In genomic region chr8:110761988-110762387, GRCm38 (mm10) we compare ENCODE assay signal across 12 mouse cellular contexts. TPM values are rescaled to one million over a fixed set of nuclear protein-coding genes. Genes with fewer than 3 reads are reported as not detected.
DNase-seq lines count a peak whose midpoint lies in the region; TF ChIP-seq lines count a peak whose summit lies in the region.
"Had no signal": no experiment of that assay in that cellular context is flagged by ENCODE, and none has a peak within 500 bp of the region (broad histone marks: within the 10 kb centered on the region; RNA-seq: fewer than 3 reads in every experiment).

No protein-coding gene starts in this region.

- no peak overlapping the region for H3K4me3 ChIP-seq in gastrocnemius, adult 2 months
- H3K4me3 ChIP-seq in left cerebral cortex, adult 2 months, result no peak overlapping the region
- H3K4me3 ChIP-seq in C2C12 (ENCODE audit: insufficient read depth, poor library complexity, severe bottlenecking), result no peak overlapping the region
- H3K4me3 ChIP-seq: embryonic facial prominence, embryonic 13.5 days; limb, embryonic 10.5 days had no signal

- no peak for DNase-seq in gastrocnemius, adult 2 months
- DNase-seq in gastrocnemius, postnatal 14 days, result no peak
- DNase-seq in left cerebral cortex, adult 2 months (ENCODE audit: extremely low spot score in 1 of 2, low spot score in 2 of 2), result no peak
- DNase-seq in left cerebral cortex, postnatal 10 days (ENCODE audit: extremely low spot score in 1 of 2, low spot score in 2 of 2), result no peak
- peak; percentile 52 for DNase-seq in R1 (ENCODE audit: low read depth, low spot score)
- no peak for DNase-seq in urinary bladder, postnatal 10 days (ENCODE audit: low spot score)
- no peak for DNase-seq in gastrocnemius, postnatal 4 days (ENCODE audit: low spot score in 2 of 2)
- DNase-seq: cerebellum, adult 8-10 months had no signal

- H3K79me2 ChIP-seq in C2C12 (ENCODE audit: control insufficient read depth, insufficient read depth), result no peaks in the 10 kb centered on the region

- no peaks in the 10 kb centered on the region for H3K79me3 ChIP-seq in C2C12 (ENCODE audit: low read depth)

- intact Hi-C loops in gastrocnemius, adult 2 months (cut with DNase I), result no loop called here
- intact Hi-C loops in gastrocnemius, postnatal 14 days (cut with DNase I; ENCODE audit: low total_unique reads), result no loop called here
- intact Hi-C loops in left cerebral cortex, adult 2 months (cut with DNase I), result no loop called here
- intact Hi-C loops in left cerebral cortex, postnatal 10 days (cut with DNase I), result no loop called here

- peaks cover 5% of the 10 kb centered on the region for H3K36me3 ChIP-seq in C2C12 (ENCODE audit: control insufficient read depth, insufficient read depth)
- H3K36me3 ChIP-seq: embryonic facial prominence, embryonic 13.5 days; limb, embryonic 10.5 days had no signal

- no peak overlapping the region; the same call in 1 of the 2 replicates for H3K27ac ChIP-seq in gastrocnemius, adult 2 months
- no peak overlapping the region for H3K27ac ChIP-seq in left cerebral cortex, adult 2 months
- H3K27ac ChIP-seq: embryonic facial prominence, embryonic 13.5 days; limb, embryonic 10.5 days had no signal

- H3ac ChIP-seq in C2C12 (ENCODE audit: control insufficient read depth, insufficient read length, low read depth), result no peak overlapping the region

- peak; percentile 35 for TF ChIP-seq CTCF in gastrocnemius, adult 2 months (IDR thresholded peaks at IDR 0.05)
- peak; percentile 12 for TF ChIP-seq CTCF in left cerebral cortex, adult 2 months (IDR thresholded peaks at IDR 0.05)
- peak; percentile 18 for TF ChIP-seq CTCF in C2C12 (IDR thresholded peaks at IDR 0.05; ENCODE audit: control insufficient read depth, insufficient read depth, insufficient read length)

- H3K27me3 ChIP-seq in C2C12 (ENCODE audit: control insufficient read depth, insufficient read depth, insufficient read length), result no peaks in the 10 kb centered on the region
- H3K27me3 ChIP-seq: embryonic facial prominence, embryonic 13.5 days had no signal

TF ChIP-seq in C2C12, 6 proteins besides CTCF, POLR2A, EP300 and RAD21:
- TF ChIP-seq USF1 (IDR thresholded peaks at IDR 0.05; ENCODE audit: low read depth), result no peak
- TF ChIP-seq CEBPB (IDR thresholded peaks at IDR 0.05; ENCODE audit: low read depth), result no peak

RNA-seq across cellular contexts. Expression of gene Mtss1l, which starts 40.7 kb away (rescaled TPM):
- total RNA-seq in gastrocnemius, adult 2 months (2021), result 100 to 1,000 TPM in 1 of 2 experiments, 10 to 100 TPM in 1; 85.5 to 125 TPM
- total RNA-seq in gastrocnemius, postnatal 14 days (2021), result 10 to 100 TPM; 44.3 to 47.6 TPM
- total RNA-seq in left cerebral cortex, adult 2 months (2021), result 100 to 1,000 TPM; 207 to 234 TPM
- total RNA-seq in left cerebral cortex, postnatal 10 days (2021), result 100 to 1,000 TPM; 214 to 236 TPM
- 26.1 TPM for polyA plus RNA-seq in C2C12 (2012; fragmentation: generic; extraction: Trizol)
- total RNA-seq in gastrocnemius, postnatal 4 days (2021), result 10 to 100 TPM; 73.8 to 79.3 TPM

RNA-seq across cellular contexts. Expression of gene Il34, which starts 43.7 kb away (rescaled TPM):
- 1 to 10 TPM; 5.2 TPM for total RNA-seq in gastrocnemius, adult 2 months (2021)
- total RNA-seq in gastrocnemius, postnatal 14 days (2021), result 10 to 100 TPM; 15.6 to 20.0 TPM
- total RNA-seq in left cerebral cortex, adult 2 months (2021), result 100 to 1,000 TPM; 103 TPM
- total RNA-seq in left cerebral cortex, postnatal 10 days (2021), result 10 to 100 TPM; 74.9 to 82.0 TPM
- polyA plus RNA-seq in C2C12 (2012; fragmentation: generic; extraction: Trizol), result 8.6 TPM
- 10 to 100 TPM in 1 of 2 experiments, 1 to 10 TPM in 1; 7.9 to 10.4 TPM for total RNA-seq in gastrocnemius, postnatal 4 days (2021)
- polyA plus RNA-seq: neural tube, embryonic 11.5 days had no signal
